Mouse (Mus musculus) CH12.LX (cell line): ENCODE measurements around the gene Rhbdf2. TPM values are rescaled to one million over a fixed set of nuclear protein-coding genes. Genes with fewer than 3 reads are reported as not detected.

Experiments used
- DNase-seq: peaks from one replicate; pipeline ENCODE4 v3.0.0-alpha.2; 2013; ENCODE audit errors: extremely low read depth
- H3K27ac ChIP-seq: 2 replicates; pipeline ENCODE4 v1.5.1; 2012; ENCODE audit warnings: low read depth, mild to moderate bottlenecking, control low read depth, moderate library complexity; ENCODE audit not compliant: insufficient read depth
- H3K27me3 ChIP-seq: replicated peaks from 2 replicates; pipeline ENCODE3; 2012; ENCODE audit warnings: inconsistent platforms
- H3K36me3 ChIP-seq, 2 experiments: replicated peaks in 1 of 2; 2 replicates each; pipeline versions ENCODE3 to v1.6.1; 2012; ENCODE audit warnings: inconsistent platforms in 1 of 2, low read length in 1 of 2, mild to moderate bottlenecking in 1 of 2, mixed read lengths in 1 of 2, moderate library complexity in 1 of 2; ENCODE audit not compliant: control insufficient read depth in 1 of 2, insufficient read depth in 1 of 2
- H3K4me1 ChIP-seq, 2 experiments: 2 replicates each; pipeline ENCODE4 v1.6.1; 2012; ENCODE audit warnings: inconsistent platforms in 1 of 2, moderate library complexity in 1 of 2; ENCODE audit not compliant: insufficient read depth in 2 of 2, control insufficient read depth in 1 of 2
- H3K4me2 ChIP-seq: 2 replicates; pipeline ENCODE4 v1.6.1; 2012; ENCODE audit warnings: low read depth, mild to moderate bottlenecking, control low read depth; ENCODE audit not compliant: poor library complexity, insufficient read depth, severe bottlenecking
- H3K4me3 ChIP-seq, 3 experiments: fragments of 150-350 bp in 1 of 3; sonication (generic) in 1 of 3; replicated peaks in 1 of 3; 2 replicates each; pipeline versions ENCODE3 to v1.5.1; 2011 to 2012; ENCODE audit warnings: low read depth in 2 of 3, low read length in 2 of 3, mild to moderate bottlenecking in 2 of 3, moderate library complexity in 2 of 3, control low read depth in 1 of 3, improper control_type of control experiment in 1 of 3, inconsistent platforms in 1 of 3, mixed read lengths in 1 of 3; ENCODE audit not compliant: poor library complexity in 1 of 3
- H3K79me2 ChIP-seq: replicated peaks from 2 replicates; pipeline ENCODE4 v1.6.1; 2012; ENCODE audit warnings: mild to moderate bottlenecking, moderate library complexity; ENCODE audit not compliant: control insufficient read depth, poor library complexity, insufficient read depth, severe bottlenecking; ENCODE audit errors: extremely low read depth
- H3K9ac ChIP-seq: 2 replicates; pipeline ENCODE4 v1.6.1; 2012; ENCODE audit warnings: low read depth, mild to moderate bottlenecking, control low read depth, moderate library complexity; ENCODE audit not compliant: insufficient read depth
- H3K9me3 ChIP-seq: replicated peaks from 2 replicates; pipeline ENCODE3; 2012; ENCODE audit warnings: low read length, inconsistent platforms, mixed read lengths
- BHLHE40 ChIP-seq: IDR thresholded peaks from 2 replicates; pipeline ENCODE4 v1.6.1; 2011; ENCODE audit warnings: mild to moderate bottlenecking, low read depth, low read length, improper control_type of control experiment
- CHD1 ChIP-seq: IDR thresholded peaks from 2 replicates; pipeline ENCODE4 v1.6.1; 2012; ENCODE audit warnings: low read depth, low read length, improper control_type of control experiment, inconsistent platforms
- CHD2 ChIP-seq: IDR thresholded peaks from 2 replicates; pipeline ENCODE4 v1.6.1; 2011; ENCODE audit warnings: low read length, improper control_type of control experiment
- CTCF ChIP-seq, 2 experiments: IDR thresholded peaks in 1 of 2; conservative IDR thresholded peaks in 1 of 2; 2 replicates each; pipeline ENCODE4 v1.5.1; 2011 to 2012; ENCODE audit warnings: low read depth in 2 of 2, low read length in 2 of 2, improper control_type of control experiment in 1 of 2, inconsistent platforms in 1 of 2, mild to moderate bottlenecking in 1 of 2, moderate library complexity in 1 of 2
- E2F4 ChIP-seq: IDR thresholded peaks from 2 replicates; pipeline ENCODE4 v1.6.1; 2011; ENCODE audit warnings: low read depth, low read length, improper control_type of control experiment; ENCODE audit not compliant: insufficient replicate concordance
- ELF1 ChIP-seq: IDR thresholded peaks from 2 replicates; pipeline ENCODE4 v1.6.1; 2014; ENCODE audit warnings: low read depth, mild to moderate bottlenecking, inconsistent platforms, low read length, improper control_type of control experiment
- EP300 ChIP-seq: IDR thresholded peaks from 2 replicates; pipeline ENCODE4 v1.6.1; 2011; ENCODE audit warnings: low read length, improper control_type of control experiment
- ETS1 ChIP-seq: conservative IDR thresholded peaks from 2 replicates; pipeline ENCODE4 v1.6.1; 2012; ENCODE audit warnings: low read depth, mild to moderate bottlenecking, inconsistent platforms, low read length, improper control_type of control experiment, moderate library complexity
- GABPA ChIP-seq: IDR thresholded peaks from 2 replicates; pipeline ENCODE4 v1.6.1; 2012; ENCODE audit warnings: low read depth, low read length, improper control_type of control experiment, inconsistent platforms; ENCODE audit not compliant: insufficient replicate concordance
- HCFC1 ChIP-seq: IDR thresholded peaks from 2 replicates; pipeline ENCODE4 v1.6.1; 2012; ENCODE audit warnings: low read depth, mild to moderate bottlenecking, inconsistent platforms, low read length, improper control_type of control experiment
- IRF4 ChIP-seq: IDR thresholded peaks from 2 replicates; pipeline ENCODE4 v1.6.1; 2014; ENCODE audit warnings: low read depth, mild to moderate bottlenecking, inconsistent platforms, low read length, improper control_type of control experiment
- JUN ChIP-seq: IDR thresholded peaks from 2 replicates; pipeline ENCODE4 v1.6.1; 2011; ENCODE audit warnings: low read depth, mild to moderate bottlenecking, low read length, improper control_type of control experiment, moderate library complexity; ENCODE audit not compliant: insufficient read depth
- KAT2A ChIP-seq: IDR thresholded peaks from 2 replicates; pipeline ENCODE4 v1.6.1; 2012; ENCODE audit warnings: low read length, improper control_type of control experiment, inconsistent platforms; ENCODE audit not compliant: insufficient replicate concordance
- MAFK ChIP-seq: IDR thresholded peaks from 2 replicates; pipeline ENCODE4 v1.6.1; 2011; ENCODE audit warnings: low read length, improper control_type of control experiment; ENCODE audit not compliant: insufficient replicate concordance
- MAX ChIP-seq: IDR thresholded peaks from 2 replicates; pipeline ENCODE4 v1.6.1; 2011; ENCODE audit warnings: low read length, improper control_type of control experiment
- MAZ ChIP-seq: IDR thresholded peaks from 2 replicates; pipeline ENCODE4 v1.6.1; 2012; ENCODE audit warnings: low read depth, mild to moderate bottlenecking, inconsistent platforms, low read length, improper control_type of control experiment, moderate library complexity
- MEF2A ChIP-seq: IDR thresholded peaks from 2 replicates; pipeline ENCODE4 v1.6.1; 2014; ENCODE audit warnings: low read depth, mild to moderate bottlenecking, inconsistent platforms, low read length, improper control_type of control experiment, borderline replicate concordance
- NELFE ChIP-seq: IDR thresholded peaks from 2 replicates; pipeline ENCODE4 v1.6.1; 2011; ENCODE audit warnings: low read depth, low read length, improper control_type of control experiment
- NRF1 ChIP-seq: IDR thresholded peaks from 2 replicates; pipeline ENCODE4 v1.6.1; 2014; ENCODE audit warnings: low read depth, mild to moderate bottlenecking, inconsistent platforms, low read length, improper control_type of control experiment, moderate library complexity
- PAX5 ChIP-seq: IDR thresholded peaks from 2 replicates; pipeline ENCODE4 v1.6.1; 2012; ENCODE audit warnings: low read length, inconsistent platforms, mixed read lengths
- POLR2A ChIP-seq: IDR thresholded peaks from 2 replicates; pipeline ENCODE4 v1.6.1; 2011; ENCODE audit warnings: low read depth, mild to moderate bottlenecking, improper control_type of control experiment, low read length
- POLR2AphosphoS2 ChIP-seq: IDR thresholded peaks from 2 replicates; pipeline ENCODE4 v1.6.1; 2011; ENCODE audit warnings: low read depth, low read length, improper control_type of control experiment
- RAD21 ChIP-seq: IDR thresholded peaks from 2 replicates; pipeline ENCODE4 v1.6.1; 2011; ENCODE audit warnings: low read depth, mild to moderate bottlenecking, low read length, improper control_type of control experiment, moderate library complexity
- RCOR1 ChIP-seq: conservative IDR thresholded peaks from 2 replicates; pipeline ENCODE4 v1.6.1; 2012; ENCODE audit warnings: low read depth, mild to moderate bottlenecking, inconsistent platforms, low read length, improper control_type of control experiment
- SIN3A ChIP-seq: IDR thresholded peaks from 2 replicates; pipeline ENCODE4 v1.6.1; 2012; ENCODE audit warnings: low read length, improper control_type of control experiment, inconsistent platforms
- SMC3 ChIP-seq: IDR thresholded peaks from 2 replicates; pipeline ENCODE4 v1.6.1; 2011; ENCODE audit warnings: low read depth, low read length, improper control_type of control experiment
- TBP ChIP-seq: conservative IDR thresholded peaks from 2 replicates; pipeline ENCODE4 v1.6.1; 2011; ENCODE audit warnings: low read depth, low read length, improper control_type of control experiment
- TCF12 ChIP-seq: IDR thresholded peaks from 2 replicates; pipeline ENCODE4 v1.6.1; 2014; ENCODE audit warnings: low read depth, mild to moderate bottlenecking, inconsistent platforms, low read length, improper control_type of control experiment
- UBTF ChIP-seq: IDR thresholded peaks from 2 replicates; pipeline ENCODE4 v1.6.1; 2012; ENCODE audit warnings: low read depth, mild to moderate bottlenecking, inconsistent platforms, low read length, improper control_type of control experiment, moderate library complexity
- USF1 ChIP-seq: IDR thresholded peaks from 2 replicates; pipeline ENCODE4 v1.6.1; 2014; ENCODE audit warnings: low read depth, mild to moderate bottlenecking, inconsistent platforms, low read length, improper control_type of control experiment
- USF2 ChIP-seq: conservative IDR thresholded peaks from 2 replicates; pipeline ENCODE4 v1.6.1; 2011; ENCODE audit warnings: low read depth, low read length, improper control_type of control experiment
- ZKSCAN1 ChIP-seq: IDR thresholded peaks from 2 replicates; pipeline ENCODE4 v1.6.1; 2012; ENCODE audit warnings: low read depth, inconsistent platforms, low read length, improper control_type of control experiment, borderline replicate concordance
- ZMIZ1 ChIP-seq: IDR thresholded peaks from 2 replicates; pipeline ENCODE4 v1.6.1; 2012; ENCODE audit warnings: low read depth, mild to moderate bottlenecking, inconsistent platforms, low read length, improper control_type of control experiment
- ZNF384 ChIP-seq: IDR thresholded peaks from 2 replicates; pipeline ENCODE4 v1.6.1; 2012; ENCODE audit warnings: low read depth, low read length, improper control_type of control experiment, inconsistent platforms
- dilution Hi-C: fragments of 300-500 bp; cut with MboI; formaldehyde crosslinking; loops from 2 replicates; pipeline ENCODE4 v1.14.3; 2020; ENCODE audit warnings: low sequenced_read_pairs; ENCODE audit not compliant: extremely low pct_unique_long_range_greater_than_20kb, extremely low pct_ligation_motif_present
- in situ Hi-C: fragments of 300-500 bp; cut with MboI; formaldehyde crosslinking; loops from 3 replicates; pipeline ENCODE4 v1.14.3; 2019; ENCODE audit warnings: low sequenced_read_pairs, low pct_ligation_motif_present, low pct_unique_long_range_greater_than_20kb, mixed read lengths
- polyA plus RNA-seq: library from polyadenylated mRNA; unstranded; fragments of >175 nt; gene quantifications from 2 replicates; pipeline ENCODE4 v1.2.1, GENCODE M21; 2012; ENCODE audit warnings: low read depth; ENCODE audit not compliant: insufficient read length
- total RNA-seq, 2 experiments: library from RNA; depleted of rRNA; stranded (reverse); fragments of 300-350 nt in 1 of 2; fragments of >200 nt in 1 of 2; gene quantifications; 2 replicates each; pipeline ENCODE4 v1.2.3; 2012 to 2014

Gene Rhbdf2
- total and polyA plus RNA-seq, 3 experiments, result 3.1 to 14.7 (median 12.1) TPM

DNA sequence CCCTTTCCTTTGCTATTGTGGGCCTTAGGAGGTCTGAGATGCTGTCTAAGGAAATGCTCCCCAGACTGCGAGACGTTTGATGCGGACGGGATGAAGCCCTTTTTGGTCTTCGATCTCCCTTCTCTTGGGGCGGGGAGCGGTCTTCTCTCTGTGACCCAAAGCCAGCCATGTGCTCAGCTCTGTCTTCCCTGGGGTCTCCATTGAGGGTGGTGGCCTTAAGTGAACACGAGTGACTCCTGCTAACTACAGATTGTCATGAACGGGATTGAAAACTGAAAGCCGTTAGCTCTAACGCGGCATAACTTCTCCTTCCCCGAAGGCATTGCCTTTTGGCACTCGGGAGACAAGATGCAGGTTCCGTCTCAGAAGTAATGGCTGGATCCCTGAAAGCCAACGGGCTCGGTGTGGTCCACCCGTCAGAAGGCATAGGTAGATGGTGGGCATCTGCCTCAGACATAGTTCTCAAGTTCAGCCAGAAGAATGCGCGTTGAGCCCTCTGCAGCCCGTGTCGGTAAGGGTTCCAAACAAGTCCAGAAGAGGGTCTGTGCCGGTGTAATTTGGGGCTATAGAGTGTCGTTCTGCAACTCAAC, 45.1 kb upstream of the Rhbdf2 start (continued):
- TF ChIP-seq CTCF (conservative IDR thresholded peaks at IDR 0.05 in 1 of 2, IDR thresholded peaks at IDR 0.05 in 1 of 2; ENCODE audit: low read depth in 2 of 2, low read length in 2 of 2) (no peak), KAT2A (no peak), IRF4 (no peak), RAD21 (no peak), NELFE (peak; percentile 87), ZKSCAN1 (no peak), HCFC1 (no peak), MEF2A (no peak), RCOR1 (no peak)

DNA sequence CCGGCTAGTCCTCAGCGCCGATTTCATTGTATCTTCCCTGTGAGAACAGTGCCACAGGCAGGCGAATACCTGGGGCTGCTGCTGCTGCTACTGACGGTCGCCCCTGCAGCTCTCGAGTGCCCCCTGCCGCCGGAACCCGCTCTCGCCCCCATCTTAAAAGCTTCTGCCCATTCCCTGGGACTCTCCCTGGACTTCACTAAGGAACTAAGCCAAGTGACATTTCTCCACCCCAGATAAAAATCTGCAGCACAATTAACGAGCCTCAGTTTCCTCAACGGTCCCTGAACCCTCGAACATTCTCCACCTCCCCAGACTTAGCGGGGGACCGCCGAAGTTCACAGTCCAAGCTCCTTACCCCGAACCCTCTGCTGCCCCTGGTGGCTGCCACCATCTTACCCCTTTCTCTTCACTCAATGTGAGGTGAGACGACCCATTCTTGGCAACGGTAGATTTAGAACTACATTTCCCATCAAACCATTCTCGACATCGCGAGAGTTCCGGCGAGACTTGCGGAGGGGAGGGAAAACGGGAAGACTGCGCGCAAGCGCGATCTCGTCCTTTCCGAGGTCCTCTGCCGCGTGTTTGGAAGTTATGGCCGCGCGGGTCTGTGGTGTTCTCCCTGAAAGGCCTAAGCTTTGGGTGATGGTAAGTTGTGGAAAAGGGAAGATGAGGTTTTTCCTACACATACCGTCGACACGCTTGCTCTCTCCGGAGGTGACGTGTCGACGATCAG, 44.5 kb upstream of the Rhbdf2 start:
- H3K36me3 ChIP-seq, result peaks cover 32 to 38% of the 10 kb centered on the region in 2 experiments
- in situ Hi-C loops, result loop anchor here (25.0 kb wide), 1 partner anchor 516 kb away; the partner anchor contains the start of gene Sept9
- dilution Hi-C loops, result no loop called here
- peak overlapping the region; percentile 17 for H3K4me2 ChIP-seq
- H3K9me3 ChIP-seq, result no peaks in the 10 kb centered on the region
- peak overlapping the region; percentile 67 to 99 (median 88) for H3K4me3 ChIP-seq
- peak overlapping the region; percentile 27 for H3K27ac ChIP-seq
- peak; percentile 100 for DNase-seq
- no peaks in the 10 kb centered on the region for H3K27me3 ChIP-seq
- peaks cover 41% of the 10 kb centered on the region for H3K79me2 ChIP-seq
- peaks cover 34 to 72% of the 10 kb centered on the region in 2 experiments for H3K4me1 ChIP-seq
- peak overlapping the region; percentile 96 for H3K9ac ChIP-seq
- TF ChIP-seq BHLHE40 (no peak), ZMIZ1 (no peak), ELF1 (peak; percentile 63; the same call in 1 of the 2 replicates), HCFC1 (peak; percentile 94), PAX5 (no peak), MAFK (no peak), SIN3A (no peak), POLR2AphosphoS2 (no peak), RAD21 (peak; percentile 73), E2F4 (no peak; the same call in 1 of the 2 replicates), RCOR1 (no peak), USF2 (no peak), USF1 (no peak), EP300 (no peak), NRF1 (peak; percentile 86), TCF12 (peak; percentile 86; the same call in 1 of the 2 replicates), NELFE (no peak; the same call in 1 of the 2 replicates), SMC3 (peak; percentile 78), ETS1 (no peak), CHD2 (peak; percentile 100), ZKSCAN1 (no peak), JUN (no peak), MEF2A (no peak), ZNF384 (no peak), KAT2A (peak; percentile 83; the same call in 1 of the 2 replicates), UBTF (no peak), GABPA (no peak; the same call in 1 of the 2 replicates), TBP (peak; percentile 94), CTCF (conservative IDR thresholded peaks at IDR 0.05 in 1 of 2, IDR thresholded peaks at IDR 0.05 in 1 of 2; ENCODE audit: low read depth in 2 of 2, low read length in 2 of 2) (peak; percentile 50 to 90), MAX (no peak), CHD1 (no peak), MAZ (no peak), POLR2A (peak; percentile 99)
